Mouse (Mus musculus) testis, adult 2 months (tissue): ENCODE results near the gene Ccdc47.

Experiments used
- CTCF ChIP-seq: fragments of 200-500 bp; IDR thresholded peaks from 2 replicates; pipeline ENCODE4 v1.5.1; 2012; ENCODE audit warnings: low read depth, mild to moderate bottlenecking, inconsistent platforms, low read length, moderate library complexity; ENCODE audit not compliant: control insufficient read depth, insufficient read depth, insufficient replicate concordance
- POLR2A ChIP-seq: fragments of 200-500 bp; IDR thresholded peaks from 2 replicates; pipeline ENCODE4 v1.6.1; 2012; ENCODE audit warnings: low read depth, mild to moderate bottlenecking, inconsistent platforms, low read length, moderate library complexity; ENCODE audit not compliant: control insufficient read depth

DNA sequence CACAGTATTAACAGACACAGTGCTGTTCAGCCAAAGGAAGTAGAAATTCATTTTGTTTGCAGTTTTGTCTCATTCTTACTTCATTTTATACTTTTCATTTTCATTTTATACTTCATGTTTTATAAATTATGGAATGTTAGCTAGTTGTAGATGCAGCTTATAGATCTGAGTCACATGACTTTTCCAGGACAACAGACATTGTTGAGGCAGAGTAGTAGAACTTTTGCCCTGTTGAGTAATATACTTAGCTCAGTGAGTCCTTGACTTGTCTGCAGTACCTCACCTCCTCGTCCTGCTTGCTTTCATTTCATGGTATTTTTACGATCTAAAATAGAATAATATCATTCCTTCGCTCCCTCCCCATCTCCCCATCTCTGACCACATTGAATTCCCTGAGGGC, 4.5 kb upstream of the Ccdc47 start:
- TF ChIP-seq POLR2A (no peak), CTCF (no peak)
